Comparison of ENCODE assay signal across 9 mouse cellular contexts in genomic region chr1:134747236-134748174, GRCm38 (mm10).
DNase-seq lines count a peak whose midpoint lies in the region; ATAC-seq and TF ChIP-seq lines count a peak whose summit lies in the region.
"Had no signal": no experiment of that assay in that cellular context is flagged by ENCODE, and none has a peak within 500 bp of the region (broad histone marks: within the 10 kb centered on the region; RNA-seq: fewer than 3 reads in every experiment).

No protein-coding gene starts in this region.

- no peaks in the 10 kb centered on the region for H3K9me3 ChIP-seq in limb, embryonic 12.5 days
- H3K9me3 ChIP-seq: hindbrain, embryonic 15.5 days had no signal

- TF ChIP-seq CTCF in cerebellum, adult 2 months (IDR thresholded peaks at IDR 0.05; ENCODE audit: borderline replicate concordance, insufficient read depth, low read depth, low read length) = no peak

- peak; percentile 84 for ATAC-seq in granulocyte monocyte progenitor cell, adult 5-6 weeks (replicated peaks; ENCODE audit: poor library complexity, severe bottlenecking)
- ATAC-seq in limb, embryonic 12.5 days (ENCODE audit: insufficient number of reproducible peaks, insufficient read depth, low FRiP score, low TSS enrichment, low read depth) = no peak
- ATAC-seq in monocyte, adult 5-6 weeks (replicated peaks; ENCODE audit: insufficient number of reproducible peaks, low FRiP score, low TSS enrichment, poor library complexity, severe bottlenecking) = peak; percentile 57; the same call in 1 of the 2 replicates

- peaks cover 9% of the 10 kb centered on the region for H3K4me1 ChIP-seq in cerebellum, adult 2 months (ENCODE audit: control insufficient read depth, insufficient read depth, low read length)
- H3K4me1 ChIP-seq in limb, embryonic 12.5 days (replicated peaks) = peaks cover 13% of the 10 kb centered on the region; the same call in 1 of the 2 replicates

- no peak for TF ChIP-seq POLR2A in cerebellum, adult 2 months (IDR thresholded peaks at IDR 0.05; ENCODE audit: borderline replicate concordance, insufficient read depth, low read length)

- no peaks in the 10 kb centered on the region for H3K36me3 ChIP-seq in limb, embryonic 12.5 days
- H3K36me3 ChIP-seq: hindbrain, embryonic 15.5 days had no signal

- no peaks in the 10 kb centered on the region for H3K27me3 ChIP-seq in cerebellum, adult 2 months (ENCODE audit: control insufficient read depth, insufficient read depth, low read length)
- H3K27me3 ChIP-seq in limb, embryonic 12.5 days = peaks cover 16% of the 10 kb centered on the region; the same call in 1 of the 2 replicates
- H3K27me3 ChIP-seq: hindbrain, embryonic 15.5 days had no signal

- peak; percentile 46 for DNase-seq in cerebellum, adult 11-12 months
- no peak for DNase-seq in cerebellum, adult 2 months
- DNase-seq in ZHBTc4 (ENCODE audit: low read depth, low spot score) = peak; percentile 80
- peak; percentile 52 to 79 for DNase-seq in thymus, postnatal 10 days (ENCODE audit: low spot score in 2 of 2)
- DNase-seq in frontal cortex, postnatal 10 days (ENCODE audit: low spot score in 2 of 2) = no peak

- peak overlapping the region; percentile 26 for H3K4me2 ChIP-seq in limb, embryonic 12.5 days
- H3K4me2 ChIP-seq: hindbrain, embryonic 15.5 days had no signal

- no peak overlapping the region for H3K4me3 ChIP-seq in cerebellum, adult 2 months (replicated peaks; ENCODE audit: insufficient read depth, low read depth, low read length)
- H3K4me3 ChIP-seq in limb, embryonic 12.5 days (replicated peaks) = no peak overlapping the region
- H3K4me3 ChIP-seq: hindbrain, embryonic 15.5 days had no signal

- H3K27ac ChIP-seq in cerebellum, adult 2 months (ENCODE audit: insufficient read depth, low read length) = no peak overlapping the region
- H3K27ac ChIP-seq in limb, embryonic 12.5 days = no peak overlapping the region
- H3K27ac ChIP-seq: hindbrain, embryonic 15.5 days had no signal

- no peak overlapping the region for H3K9ac ChIP-seq in limb, embryonic 12.5 days (replicated peaks)
- H3K9ac ChIP-seq: hindbrain, embryonic 15.5 days had no signal

- 40% methylated on average over 23 of the region's 23 CpGs for WGBS in cerebellum, adult 2 months
- 18% methylated on average over 23 of the region's 23 CpGs for WGBS in limb, embryonic 12.5 days

Comparison
In these comparisons a context has a peak if more than half of its experiments do, and no peak if none do; other contexts are left out.
1. DNase-seq: peak in cerebellum, adult 11-12 months (single experiment), ZHBTc4 (single experiment) and thymus, postnatal 10 days (2 of 2); none in cerebellum, adult 2 months (0 of 2) and frontal cortex, postnatal 10 days (0 of 2).